Mouse (Mus musculus) ES-Bruce4 (cell line): ENCODE measurements around the gene B430306N03Rik. TPM values are rescaled to one million over a fixed set of nuclear protein-coding genes. Genes with fewer than 3 reads are reported as not detected.
A peak's percentile ranks its signal among the peaks of the same experiment; 100 is the strongest.

Experiments used
- H3K27ac ChIP-seq: 2 replicates; pipeline ENCODE4 v1.5.1; 2012; ENCODE audit warnings: low read length, inconsistent platforms; ENCODE audit not compliant: insufficient read depth
- H3K27me3 ChIP-seq: 2 replicates; pipeline ENCODE4 v1.6.1; 2012; ENCODE audit warnings: mild to moderate bottlenecking, low read length, inconsistent platforms; ENCODE audit not compliant: control insufficient read depth, poor library complexity, insufficient read depth, severe bottlenecking
- H3K36me3 ChIP-seq: 2 replicates; pipeline ENCODE4 v1.6.1; 2012; ENCODE audit warnings: inconsistent platforms, mild to moderate bottlenecking, low read length, moderate library complexity; ENCODE audit not compliant: control insufficient read depth, poor library complexity, insufficient read depth, severe bottlenecking
- H3K4me1 ChIP-seq: one replicate; pipeline ENCODE4 v1.8.1; 2011; ENCODE audit warnings: low read length; ENCODE audit not compliant: control insufficient read depth, insufficient read depth
- H3K4me3 ChIP-seq: 2 replicates; pipeline ENCODE4 v1.5.1; 2011; ENCODE audit warnings: low read depth, mild to moderate bottlenecking, low read length
- H3K9ac ChIP-seq: 2 replicates; pipeline ENCODE4 v1.6.1; 2012; ENCODE audit warnings: low read depth, mild to moderate bottlenecking, inconsistent platforms; ENCODE audit not compliant: poor library complexity, severe bottlenecking
- H3K9me3 ChIP-seq: replicated peaks from 2 replicates; pipeline ENCODE4 v1.6.1; 2012; ENCODE audit warnings: mild to moderate bottlenecking, low read length, inconsistent platforms; ENCODE audit not compliant: control insufficient read depth, poor library complexity, insufficient read depth, severe bottlenecking
- CTCF ChIP-seq: IDR thresholded peaks from one replicate; pipeline ENCODE4 v1.8.1; 2011; ENCODE audit warnings: low read depth, low read length
- EP300 ChIP-seq: IDR thresholded peaks from 2 replicates; pipeline ENCODE4 v1.6.1; 2011; ENCODE audit warnings: low read depth, low read length; ENCODE audit not compliant: insufficient read depth
- POLR2A ChIP-seq: IDR thresholded peaks from one replicate; pipeline ENCODE4 v1.8.1; 2011; ENCODE audit warnings: low read length; ENCODE audit not compliant: insufficient read depth
- polyA plus RNA-seq: library from polyadenylated mRNA; stranded (reverse); fragments of >200 nt; gene quantifications from 2 replicates; pipeline ENCODE4 v1.2.4, GENCODE M21; 2011; ENCODE audit warnings: low read depth; ENCODE audit not compliant: missing spikeins, insufficient read depth, insufficient read length

The B430306N03Rik gene
- polyA plus RNA-seq, 1 experiment, result not detected

- no peaks in the 10 kb centered on the region for H3K36me3 ChIP-seq
- H3K9ac ChIP-seq, result no peak overlapping the region
- no peaks in the 10 kb centered on the region for H3K9me3 ChIP-seq
- TF ChIP-seq CTCF, result no peak
- TF ChIP-seq EP300, result no peak
- TF ChIP-seq POLR2A, result no peak
- no peaks in the 10 kb centered on the region for H3K4me1 ChIP-seq
- H3K27ac ChIP-seq, result no peak overlapping the region
- H3K4me3 ChIP-seq, result no peak overlapping the region
- no peaks in the 10 kb centered on the region for H3K27me3 ChIP-seq
Observed at GRCm38 (mm10) chr17:48332524-48332923, 16.6 kb downstream of the B430306N03Rik start.

GRCm38 (mm10) chr17:48334186-48334585 lies 18.2 kb downstream of the B430306N03Rik start:
- H3K9me3 ChIP-seq, result no peaks in the 10 kb centered on the region
- no peaks in the 10 kb centered on the region for H3K4me1 ChIP-seq
- TF ChIP-seq POLR2A (no peak), EP300 (no peak), CTCF (no peak)
- no peak overlapping the region for H3K4me3 ChIP-seq
- no peaks in the 10 kb centered on the region for H3K36me3 ChIP-seq
- no peaks in the 10 kb centered on the region for H3K27me3 ChIP-seq
- H3K9ac ChIP-seq, result no peak overlapping the region
- H3K27ac ChIP-seq, result no peak overlapping the region

- Histone ChIP-seq H3K36me3 (no peaks in the 10 kb centered on the region), H3K4me3 (no peak overlapping the region), H3K4me1 (no peaks in the 10 kb centered on the region)
Observed at GRCm38 (mm10) chr17:48336857-48337256, 20.9 kb downstream of the B430306N03Rik start.

GRCm38 (mm10) chr17:48340267-48340666 lies 24.3 kb downstream of the B430306N03Rik start:
- H3K27ac ChIP-seq, result no peak overlapping the region
- no peaks in the 10 kb centered on the region for H3K27me3 ChIP-seq
- H3K36me3 ChIP-seq, result no peaks in the 10 kb centered on the region
- H3K9ac ChIP-seq, result no peak overlapping the region
- TF ChIP-seq EP300 (no peak), POLR2A (no peak), CTCF (no peak)
- H3K4me1 ChIP-seq, result no peaks in the 10 kb centered on the region
- no peak overlapping the region for H3K4me3 ChIP-seq
- H3K9me3 ChIP-seq, result no peaks in the 10 kb centered on the region

More at GRCm38 (mm10) chr17:48336857-48337256, 20.9 kb downstream of the B430306N03Rik start:
- TF ChIP-seq EP300 (0 out of 2 replicates have a peak, but pooled peaks have one; percentile 27), POLR2A (no peak), CTCF (peak; percentile 96)
- Histone ChIP-seq H3K27me3 (no peaks in the 10 kb centered on the region), H3K9ac (no peak overlapping the region), H3K9me3 (no peaks in the 10 kb centered on the region), H3K27ac (no peak overlapping the region)

GRCm38 (mm10) chr17:48341947-48342346 lies 26.0 kb downstream of the B430306N03Rik start:
- H3K9ac ChIP-seq, result no peak overlapping the region
- no peaks in the 10 kb centered on the region for H3K36me3 ChIP-seq
- no peaks in the 10 kb centered on the region for H3K9me3 ChIP-seq
- H3K27me3 ChIP-seq, result no peaks in the 10 kb centered on the region
- no peak overlapping the region for H3K4me3 ChIP-seq
- no peaks in the 10 kb centered on the region for H3K4me1 ChIP-seq
- no peak overlapping the region for H3K27ac ChIP-seq
- TF ChIP-seq EP300 (no peak), POLR2A (no peak), CTCF (no peak)

- Histone ChIP-seq H3K4me1 (no peaks in the 10 kb centered on the region), H3K9me3 (no peaks in the 10 kb centered on the region), H3K36me3 (no peaks in the 10 kb centered on the region), H3K27ac (no peak overlapping the region), H3K27me3 (no peaks in the 10 kb centered on the region), H3K9ac (no peak overlapping the region), H3K4me3 (no peak overlapping the region)
- TF ChIP-seq CTCF, result no peak
- no peak for TF ChIP-seq EP300
- TF ChIP-seq POLR2A, result no peak
Observed at GRCm38 (mm10) chr17:48343065-48343464, 27.1 kb downstream of the B430306N03Rik start.
